Mouse (Mus musculus) kidney, adult 18-20 months (tissue): ENCODE results near the gene Aldh1a3.

Experiments used
- DNase-seq: peaks from one replicate; pipeline ENCODE4 v3.0.0; 2021

Gene Aldh1a3

GRCm38 (mm10) chr7:66369071-66369933, 58.0 kb downstream of the Aldh1a3 start:
- DNase-seq, result no peak

GRCm38 (mm10) chr7:66365904-66366303, 61.4 kb downstream of the Aldh1a3 start, which contains the start of gene Gm10974:
TSS of gene Gm10974 (plus strand) at chr7:66365905.
- DNase-seq, result no peak

GRCm38 (mm10) chr7:66365411-66365810, 61.9 kb downstream of the Aldh1a3 start:
- DNase-seq, result no peak

GRCm38 (mm10) chr7:66364491-66364890, 62.8 kb downstream of the Aldh1a3 start:
- no peak for DNase-seq

- DNase-seq, result no peak
These were observed 68.3 kb downstream of the Aldh1a3 start for GRCm38 (mm10) chr7:66359044-66359443.

- DNase-seq, result no peak
These were observed 68.9 kb downstream of the Aldh1a3 start for GRCm38 (mm10) chr7:66358461-66358860.

GRCm38 (mm10) chr7:66355791-66356522, 71.4 kb downstream of the Aldh1a3 start:
- DNase-seq, result no peak

- DNase-seq, result no peak
These were observed 72.4 kb downstream of the Aldh1a3 start for GRCm38 (mm10) chr7:66354911-66355310.

GRCm38 (mm10) chr7:66351074-66351473, 76.2 kb downstream of the Aldh1a3 start:
- no peak for DNase-seq

- no peak for DNase-seq
These were observed 77.6 kb downstream of the Aldh1a3 start for GRCm38 (mm10) chr7:66349670-66350069.

GRCm38 (mm10) chr7:66348588-66348987, 78.7 kb downstream of the Aldh1a3 start:
- no peak for DNase-seq

GRCm38 (mm10) chr7:66346959-66347663, 80.2 kb downstream of the Aldh1a3 start:
- no peak for DNase-seq

GRCm38 (mm10) chr7:66343307-66343706, 84.0 kb downstream of the Aldh1a3 start:
- DNase-seq, result no peak

- DNase-seq, result no peak
These were observed 84.5 kb downstream of the Aldh1a3 start for GRCm38 (mm10) chr7:66342831-66343230.

- DNase-seq, result peak; percentile 73
These were observed 85.0 kb downstream of the Aldh1a3 start for GRCm38 (mm10) chr7:66342323-66342722.
